ENCODE assay signal across 8 mouse cellular contexts in genomic region chr19:40513632-40514078, GRCm38 (mm10). TPM values are rescaled to one million over a fixed set of nuclear protein-coding genes. Genes with fewer than 3 reads are reported as not detected.
DNase-seq lines count a peak whose midpoint lies in the region; ATAC-seq and TF ChIP-seq lines count a peak whose summit lies in the region.

Gene Sorbs1, minus strand, starts transcription at chr19:40513779.

- H3K4me1 ChIP-seq in MEL (ENCODE audit: control insufficient read depth in 1 of 2, insufficient read depth in 2 of 2, low read length in 2 of 2): peaks cover 0 to 13% of the 10 kb centered on the region in 2 experiments; a peak in 2 of 4 replicates
- H3K4me1 ChIP-seq in cerebellum, adult 2 months (ENCODE audit: control insufficient read depth, insufficient read depth, low read length): peaks cover 11% of the 10 kb centered on the region
- peaks cover 23% of the 10 kb centered on the region for H3K4me1 ChIP-seq in forebrain, postnatal 0 days (ENCODE audit: insufficient read depth)
- peaks cover 33% of the 10 kb centered on the region for H3K4me1 ChIP-seq in lung, embryonic 15.5 days

- H3K4me3 ChIP-seq in MEL (ENCODE audit: control insufficient read depth in 1 of 2, insufficient read depth in 1 of 2, low read depth in 2 of 2, low read length in 2 of 2): peak within 1 kb of the TSS; percentile 89 to 90
- peak within 1 kb of the TSS; percentile 82 for H3K4me3 ChIP-seq in cerebellum, adult 2 months (replicated peaks; ENCODE audit: insufficient read depth, low read depth, low read length)
- peak within 1 kb of the TSS; percentile 92 for H3K4me3 ChIP-seq in forebrain, postnatal 0 days (ENCODE audit: low read depth, low read length)
- peak within 1 kb of the TSS; percentile 95 for H3K4me3 ChIP-seq in lung, embryonic 15.5 days

- TF ChIP-seq POLR2A in MEL (IDR thresholded peaks at IDR 0.05; ENCODE audit: control insufficient read depth in 1 of 2, insufficient read depth in 1 of 2, low read depth in 1 of 2, low read length in 2 of 2, poor library complexity in 1 of 2): peak; percentile 45 to 72
- TF ChIP-seq POLR2A in cerebellum, adult 2 months (IDR thresholded peaks at IDR 0.05; ENCODE audit: borderline replicate concordance, insufficient read depth, low read length): peak; percentile 85

- peak within 1 kb of the TSS; percentile 73 for H3K4me2 ChIP-seq in forebrain, postnatal 0 days (ENCODE audit: low read depth)
- peak within 1 kb of the TSS; percentile 92 for H3K4me2 ChIP-seq in lung, embryonic 15.5 days

- DNase-seq in MEL (ENCODE audit: low read depth, low spot score): peak; percentile 97
- DNase-seq in cerebellum, adult 2 months: peak; percentile 97 to 98
- peak; percentile 97 for DNase-seq in forebrain, postnatal 0 days
- peak; percentile 97 for DNase-seq in heart, postnatal 4 days
- peak; percentile 95 to 96 for DNase-seq in layer of hippocampus, adult 8-10 months (ENCODE audit: low spot score in 2 of 2)
- peak; percentile 96 for DNase-seq in ovary, adult 18-20 months (ENCODE audit: low spot score)
- DNase-seq in thymus, postnatal 0 days (ENCODE audit: low spot score): peak; percentile 98

- TF ChIP-seq CTCF in MEL (IDR thresholded peaks at IDR 0.05 in 2 of 3, conservative IDR thresholded peaks at IDR 0.05 in 1 of 3; ENCODE audit: control insufficient read depth in 1 of 3, insufficient read depth in 1 of 3, low read depth in 2 of 3, low read length in 3 of 3, poor library complexity in 1 of 3, severe bottlenecking in 1 of 3): no peak
- TF ChIP-seq CTCF in cerebellum, adult 2 months (IDR thresholded peaks at IDR 0.05; ENCODE audit: borderline replicate concordance, insufficient read depth, low read depth, low read length): no peak
- no peak for TF ChIP-seq CTCF in forebrain, postnatal 0 days (IDR thresholded peaks at IDR 0.05; ENCODE audit: low read depth)

- H3K79me2 ChIP-seq in MEL (ENCODE audit: control insufficient read depth, insufficient read depth, low read length, poor library complexity): no peaks in the 10 kb centered on the region; the same call in 1 of the 2 replicates

- peak within 1 kb of the TSS; percentile 90 for H3K9ac ChIP-seq in MEL (ENCODE audit: control insufficient read depth, low read depth, low read length, poor library complexity, severe bottlenecking)
- H3K9ac ChIP-seq in forebrain, postnatal 0 days: peak within 1 kb of the TSS; percentile 87
- H3K9ac ChIP-seq in lung, embryonic 15.5 days: peak within 1 kb of the TSS; percentile 86

- peak within 1 kb of the TSS; percentile 20 for H3K27ac ChIP-seq in MEL (ENCODE audit: control insufficient read depth, low read depth, low read length)
- H3K27ac ChIP-seq in cerebellum, adult 2 months (ENCODE audit: insufficient read depth, low read length): peak within 1 kb of the TSS; percentile 69
- H3K27ac ChIP-seq in forebrain, postnatal 0 days (ENCODE audit: low read depth, low read length): peak within 1 kb of the TSS; percentile 89
- H3K27ac ChIP-seq in lung, embryonic 15.5 days: peak within 1 kb of the TSS; percentile 91

- TF ChIP-seq EP300 in MEL (IDR thresholded peaks at IDR 0.05; ENCODE audit: low read depth in 1 of 2, low read length in 2 of 2): no peak

- H3K36me3 ChIP-seq in MEL (ENCODE audit: control insufficient read depth in 1 of 2, insufficient read depth in 2 of 2, low read length in 2 of 2): peaks cover 0 to 9% of the 10 kb centered on the region in 2 experiments; a peak in 2 of 4 replicates
- no peaks in the 10 kb centered on the region for H3K36me3 ChIP-seq in forebrain, postnatal 0 days (ENCODE audit: insufficient read depth)
- H3K36me3 ChIP-seq in lung, embryonic 15.5 days: no peaks in the 10 kb centered on the region

- ATAC-seq in forebrain, postnatal 0 days: peak; percentile 96
- peak; percentile 99 for ATAC-seq in lung, embryonic 15.5 days (ENCODE audit: borderline replicate concordance, extremely low read depth, low FRiP score, low TSS enrichment)

- no peak for TF ChIP-seq RAD21 in MEL (IDR thresholded peaks at IDR 0.05; ENCODE audit: low read depth, low read length)

- under 1% methylated on average over 49 of the region's 51 CpGs for WGBS in cerebellum, adult 2 months
- under 1% methylated on average over 50 of the region's 51 CpGs for WGBS in forebrain, postnatal 0 days
- under 1% methylated on average over 50 of the region's 51 CpGs for WGBS in lung, embryonic 15.5 days

- H3K27me3 ChIP-seq in MEL (ENCODE audit: control insufficient read depth in 1 of 2, insufficient read depth in 2 of 2, low read length in 2 of 2): no peaks in the 10 kb centered on the region
- H3K27me3 ChIP-seq in cerebellum, adult 2 months (ENCODE audit: control insufficient read depth, insufficient read depth, low read length): no peaks in the 10 kb centered on the region
- H3K27me3 ChIP-seq in forebrain, postnatal 0 days (ENCODE audit: insufficient read depth, low read length): no peaks in the 10 kb centered on the region
- no peaks in the 10 kb centered on the region for H3K27me3 ChIP-seq in lung, embryonic 15.5 days

- no peaks in the 10 kb centered on the region for H3K9me3 ChIP-seq in MEL (replicated peaks; ENCODE audit: insufficient read depth, low read length)
- no peaks in the 10 kb centered on the region for H3K9me3 ChIP-seq in forebrain, postnatal 0 days (ENCODE audit: low read length)
- H3K9me3 ChIP-seq in lung, embryonic 15.5 days: no peaks in the 10 kb centered on the region

TF ChIP-seq in MEL, 35 proteins besides CTCF, POLR2A, EP300 and RAD21:
- TF ChIP-seq E2F4 (IDR thresholded peaks at IDR 0.05; ENCODE audit: borderline replicate concordance, low read depth, low read length) (peak; percentile 60; the same call in 1 of the 2 replicates), SIN3A (IDR thresholded peaks at IDR 0.05; ENCODE audit: low read length) (peak; percentile 82), ELF1 (IDR thresholded peaks at IDR 0.05; ENCODE audit: low read depth, low read length) (peak; percentile 58), USF1 (IDR thresholded peaks at IDR 0.05; ENCODE audit: low read depth, low read length) (peak; percentile 53), CHD2 (IDR thresholded peaks at IDR 0.05; ENCODE audit: low read length) (no peak), NRF1 (IDR thresholded peaks at IDR 0.05; ENCODE audit: insufficient read depth, low read depth, low read length, poor library complexity, severe bottlenecking) (0 out of 2 replicates have a peak, but pooled peaks have one; percentile 33), ZMIZ1 (IDR thresholded peaks at IDR 0.05; ENCODE audit: low read depth, low read length) (peak; percentile 69; the same call in 1 of the 2 replicates), UBTF (IDR thresholded peaks at IDR 0.05; ENCODE audit: borderline replicate concordance, insufficient read depth, low read depth, low read length) (peak; percentile 92; the same call in 1 of the 2 replicates), RCOR1 (IDR thresholded peaks at IDR 0.05; ENCODE audit: low read depth, low read length) (no peak), TBP (IDR thresholded peaks at IDR 0.05; ENCODE audit: low read depth, low read length) (peak; percentile 53; the same call in 1 of the 2 replicates), MXI1 (IDR thresholded peaks at IDR 0.05; ENCODE audit: low read depth, low read length) (peak; percentile 77), MAX (IDR thresholded peaks at IDR 0.05; ENCODE audit: low read length) (peak; percentile 37; the same call in 1 of the 2 replicates), MAFK (IDR thresholded peaks at IDR 0.05; ENCODE audit: borderline replicate concordance, low read depth, low read length) (no peak), MYB (IDR thresholded peaks at IDR 0.05; ENCODE audit: low read depth, low read length) (no peak), MEF2A (IDR thresholded peaks at IDR 0.05; ENCODE audit: extremely low read depth, insufficient replicate concordance, low read depth, low read length, poor library complexity, severe bottlenecking) (no peak), NELFE (IDR thresholded peaks at IDR 0.05; ENCODE audit: low read depth, low read length) (peak; percentile 67), ZC3H11A (IDR thresholded peaks at IDR 0.05; ENCODE audit: low read depth, low read length) (no peak), TCF12 (IDR thresholded peaks at IDR 0.05; ENCODE audit: low read depth, low read length) (peak; percentile 66), MYC (IDR thresholded peaks at IDR 0.05; ENCODE audit: low read depth, low read length) (no peak)

RNA-seq across cellular contexts. Expression of gene Sorbs1, which starts in this region (rescaled TPM):
- 1.3 and 2.2 TPM in 2 replicates for total RNA-seq in MEL (2012; rRNA removed)
- 1 to 10 TPM in 1 of 2 experiments, not detected in 1; 5.3 TPM for polyA plus RNA-seq in MEL (2012; ENCODE audit: insufficient read depth in 1 of 2, insufficient read length in 2 of 2, low read depth in 1 of 2, low replicate concordance in 2 of 2, missing spikeins in 1 of 2)
- 79.3 and 92.5 TPM in 2 replicates for polyA plus RNA-seq in cerebellum, adult 2 months (2012; rRNA removed)
- 51.8 and 54.4 TPM in 2 replicates for total RNA-seq in forebrain, postnatal 0 days (2014; rRNA removed)
- polyA plus RNA-seq in forebrain, postnatal 0 days (2015; fragmentation: Nextera tagmentation; extraction: Ambion mirVana): 46.8 and 74.9 TPM in 2 replicates
- 100 to 1,000 TPM; 234 to 256 TPM for total RNA-seq in heart, postnatal 4 days (2021)
- total RNA-seq in layer of hippocampus, adult 8-10 months (2022): 100 to 1,000 TPM; 208 to 272 (median 239) TPM
- 44.8 and 45.6 TPM in 2 replicates for polyA plus RNA-seq in lung, embryonic 15.5 days (2015; fragmentation: Nextera tagmentation; extraction: Ambion mirVana)
- 15.8 and 16.1 TPM in 2 replicates for polyA plus RNA-seq in thymus, postnatal 0 days (2015; fragmentation: Nextera tagmentation; extraction: Ambion mirVana)

Comparison
In these comparisons a context has a peak if more than half of its experiments do, and no peak if none do; other contexts are left out.
1. Peak in every context shown above with its lines: DNase-seq, ATAC-seq, H3K4me3 ChIP-seq and H3K27ac ChIP-seq.
2. RNA of gene Sorbs1 (total RNA-seq): 234 to 256 TPM in heart, postnatal 4 days, 208 to 272 TPM in layer of hippocampus, adult 8-10 months and 51.8 to 54.4 TPM in forebrain, postnatal 0 days; 1.3 to 2.2 TPM in MEL; every median in the first group is over 10 times any median in the second.
3. H3K27ac ChIP-seq: peak in every context shown above with its lines; median percentile 91 in lung, embryonic 15.5 days; 89 in forebrain, postnatal 0 days; 69 in cerebellum, adult 2 months; 20 in MEL.